Mouse (Mus musculus) small intestine, adult 2 months (tissue): Measurements from ENCODE around the gene Mprip. TPM values are rescaled to one million over a fixed set of nuclear protein-coding genes. Genes with fewer than 3 reads are reported as not detected.

Source experiments
- H3K27ac ChIP-seq: fragments of 200-500 bp; 2 replicates; pipeline ENCODE4 v1.5.1; 2012; ENCODE audit warnings: low read depth, low read length, control low read depth, inconsistent platforms; ENCODE audit not compliant: insufficient read depth
- H3K27me3 ChIP-seq: fragments of 200-500 bp; 2 replicates; pipeline ENCODE4 v1.6.1; 2012; ENCODE audit warnings: mild to moderate bottlenecking, moderate library complexity, low read length, inconsistent platforms; ENCODE audit not compliant: control insufficient read depth, insufficient read depth
- H3K36me3 ChIP-seq: fragments of 200-500 bp; 2 replicates; pipeline ENCODE4 v1.6.1; 2012; ENCODE audit warnings: mild to moderate bottlenecking, low read length, control low read depth, inconsistent platforms; ENCODE audit not compliant: control insufficient read depth, insufficient read depth
- H3K4me1 ChIP-seq: fragments of 200-500 bp; 2 replicates; pipeline ENCODE4 v1.6.1; 2012; ENCODE audit warnings: low read length, inconsistent platforms, mixed read lengths; ENCODE audit not compliant: control insufficient read depth, insufficient read depth, insufficient read length
- H3K4me3 ChIP-seq: fragments of 200-500 bp; 2 replicates; pipeline ENCODE4 v1.5.1; 2012; ENCODE audit warnings: low read depth, mild to moderate bottlenecking, control low read depth, inconsistent platforms, low read length, moderate library complexity
- CTCF ChIP-seq: fragments of 200-500 bp; IDR thresholded peaks from 2 replicates; pipeline ENCODE4 v1.5.1; 2012; ENCODE audit warnings: low read depth, mild to moderate bottlenecking, control low read depth, inconsistent platforms, low read length, moderate library complexity, mixed read lengths; ENCODE audit not compliant: insufficient replicate concordance, insufficient read length; ENCODE audit errors: extremely low read depth
- POLR2A ChIP-seq: fragments of 200-500 bp; IDR thresholded peaks from 2 replicates; pipeline ENCODE4 v1.6.1; 2012; ENCODE audit warnings: low read depth, mild to moderate bottlenecking, control low read depth, inconsistent platforms, low read length, moderate library complexity
- WGBS: fragments of 180-500 bp; shearing (Covaris S2); methylation state at CpG from one replicate; pipeline ENCODE4 v1.1.7; 2018; 5-methylcytosine and 5-hydroxymethylcytosine counted together
- polyA plus RNA-seq: library from polyadenylated mRNA; depleted of rRNA; stranded (reverse); fragments of >200 nt; gene quantifications from 2 replicates; pipeline ENCODE4 v1.2.3, GENCODE M21; 2012

The Mprip gene
- polyA plus RNA-seq, 1 experiment = 76.4 TPM

GRCm38 (mm10) chr11:59772291-59772690 is 111.2 kb downstream of the Mprip start:
- no peaks in the 10 kb centered on the region for H3K27me3 ChIP-seq
- 84% methylated on average over 2 of the region's 2 CpGs for WGBS
- H3K4me3 ChIP-seq = no peak overlapping the region
- TF ChIP-seq POLR2A (no peak), CTCF (no peak)
- H3K36me3 ChIP-seq = peaks cover 67% of the 10 kb centered on the region
- H3K4me1 ChIP-seq = no peaks in the 10 kb centered on the region
- no peak overlapping the region for H3K27ac ChIP-seq

DNA sequence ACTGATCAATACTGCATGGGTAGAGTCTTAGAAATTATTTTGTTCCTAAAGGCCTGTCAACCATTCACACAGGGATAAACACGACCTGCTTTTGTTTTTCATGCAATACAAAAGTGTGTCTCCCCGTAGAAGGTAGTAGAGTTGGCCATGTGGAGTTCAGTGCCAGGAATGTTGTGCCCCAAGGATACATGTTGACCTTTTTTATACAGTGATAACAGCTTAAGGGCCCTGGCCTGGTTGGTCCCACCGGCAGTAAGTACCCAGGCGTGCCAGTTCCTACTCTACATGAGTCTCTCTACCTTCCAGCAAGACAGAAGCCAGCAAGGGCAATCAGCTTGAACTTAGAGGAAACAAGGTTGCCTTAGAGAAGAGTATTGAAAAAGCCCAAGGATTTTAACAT is 111.8 kb downstream of the Mprip start:
- WGBS = 86% methylated on average over 4 of the region's 4 CpGs
- Histone ChIP-seq H3K4me1 (no peaks in the 10 kb centered on the region), H3K4me3 (no peak overlapping the region), H3K27ac (no peak overlapping the region), H3K36me3 (peaks cover 68% of the 10 kb centered on the region), H3K27me3 (no peaks in the 10 kb centered on the region)
- TF ChIP-seq CTCF (no peak), POLR2A (no peak)

DNA sequence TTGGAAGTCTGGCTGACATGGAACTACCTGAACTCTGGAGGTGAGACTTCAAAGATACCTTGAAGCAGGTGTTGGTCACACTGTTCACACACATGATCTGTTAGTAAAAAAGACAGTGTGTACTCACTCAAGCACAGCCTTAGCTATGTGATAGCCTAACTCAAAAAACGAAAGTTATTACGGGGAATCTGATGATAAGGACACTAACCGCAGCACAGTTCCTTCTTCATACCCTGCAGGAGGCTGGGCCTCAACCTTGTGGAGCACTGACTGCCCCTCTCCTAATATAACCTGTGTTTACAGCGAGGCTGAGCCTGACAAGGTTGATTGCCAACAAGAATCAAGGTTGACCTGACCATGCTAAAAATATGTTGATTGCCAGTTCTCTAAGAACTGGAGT is 113.4 kb downstream of the Mprip start:
- Histone ChIP-seq H3K27ac (no peak overlapping the region), H3K4me1 (no peaks in the 10 kb centered on the region), H3K36me3 (peaks cover 53% of the 10 kb centered on the region), H3K4me3 (no peak overlapping the region), H3K27me3 (no peaks in the 10 kb centered on the region)
- TF ChIP-seq CTCF (no peak), POLR2A (no peak)
- 52% methylated on average over 4 of the region's 4 CpGs for WGBS

GRCm38 (mm10) chr11:59775435-59776148 is 114.5 kb downstream of the Mprip start:
- Histone ChIP-seq H3K27me3 (no peaks in the 10 kb centered on the region), H3K27ac (no peak overlapping the region), H3K4me1 (no peaks in the 10 kb centered on the region), H3K36me3 (peaks cover 43% of the 10 kb centered on the region), H3K4me3 (no peak overlapping the region)
- 92% methylated on average over 13 of the region's 13 CpGs for WGBS
- TF ChIP-seq POLR2A = no peak
- no peak for TF ChIP-seq CTCF

GRCm38 (mm10) chr11:59777259-59777658 is 116.2 kb downstream of the Mprip start:
- no peak overlapping the region for H3K4me3 ChIP-seq
- peaks cover 33% of the 10 kb centered on the region for H3K36me3 ChIP-seq
- 81% methylated on average over 5 of the region's 5 CpGs for WGBS

GRCm38 (mm10) chr11:59778181-59778873 is 117.2 kb downstream of the Mprip start:
- WGBS = 55% methylated on average over 9 of the region's 9 CpGs

More at GRCm38 (mm10) chr11:59777259-59777658, 116.2 kb downstream of the Mprip start:
- no peak overlapping the region for H3K27ac ChIP-seq
- no peaks in the 10 kb centered on the region for H3K27me3 ChIP-seq
- TF ChIP-seq POLR2A = no peak
- no peak for TF ChIP-seq CTCF
- no peaks in the 10 kb centered on the region for H3K4me1 ChIP-seq

DNA sequence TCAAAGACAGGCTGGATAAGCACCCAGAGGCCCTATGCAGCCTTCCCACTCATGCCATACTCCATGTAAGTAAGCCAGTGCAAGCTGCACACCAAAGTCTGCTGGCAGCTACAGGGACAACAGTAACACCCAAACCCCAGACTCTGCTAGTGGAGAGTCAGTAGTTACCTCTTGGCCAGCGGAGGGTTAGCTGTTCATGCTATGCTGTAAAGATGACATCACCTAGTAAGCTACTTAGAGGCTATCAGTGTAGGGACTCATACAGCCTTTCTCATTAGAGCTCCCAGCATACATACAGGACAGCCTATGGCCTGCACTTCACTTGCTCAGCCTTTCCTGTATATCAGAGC is 117.7 kb downstream of the Mprip start:
- peaks cover 24% of the 10 kb centered on the region for H3K36me3 ChIP-seq
- H3K4me3 ChIP-seq = no peak overlapping the region
- H3K27ac ChIP-seq = no peak overlapping the region
- no peak for TF ChIP-seq CTCF
- TF ChIP-seq POLR2A = no peak
- no peaks in the 10 kb centered on the region for H3K4me1 ChIP-seq
- 76% methylated on average over 1 of the region's 1 CpGs for WGBS
- no peaks in the 10 kb centered on the region for H3K27me3 ChIP-seq

More at GRCm38 (mm10) chr11:59778181-59778873, 117.2 kb downstream of the Mprip start:
- no peaks in the 10 kb centered on the region for H3K4me1 ChIP-seq
- H3K4me3 ChIP-seq = no peak overlapping the region
- no peak overlapping the region for H3K27ac ChIP-seq
- H3K36me3 ChIP-seq = peaks cover 27% of the 10 kb centered on the region
- TF ChIP-seq CTCF = peak; percentile 97
- no peak for TF ChIP-seq POLR2A
- no peaks in the 10 kb centered on the region for H3K27me3 ChIP-seq
